Mouse (Mus musculus) liver, adult 2 months (tissue): ENCODE results near the gene Gm45521.
A peak's percentile ranks its signal among the peaks of the same experiment; 100 is the strongest.

ENCODE experiments used
- CTCF ChIP-seq: fragments of 200-500 bp; IDR thresholded peaks from 2 replicates; pipeline ENCODE4 v1.5.1; 2011; ENCODE audit warnings: low read depth, low read length, control low read depth
- POLR2A ChIP-seq: fragments of 200-500 bp; IDR thresholded peaks from 2 replicates; pipeline ENCODE4 v1.6.1; 2011; ENCODE audit warnings: low read length, control low read depth; ENCODE audit not compliant: insufficient read depth; ENCODE audit errors: extremely low read depth

DNA sequence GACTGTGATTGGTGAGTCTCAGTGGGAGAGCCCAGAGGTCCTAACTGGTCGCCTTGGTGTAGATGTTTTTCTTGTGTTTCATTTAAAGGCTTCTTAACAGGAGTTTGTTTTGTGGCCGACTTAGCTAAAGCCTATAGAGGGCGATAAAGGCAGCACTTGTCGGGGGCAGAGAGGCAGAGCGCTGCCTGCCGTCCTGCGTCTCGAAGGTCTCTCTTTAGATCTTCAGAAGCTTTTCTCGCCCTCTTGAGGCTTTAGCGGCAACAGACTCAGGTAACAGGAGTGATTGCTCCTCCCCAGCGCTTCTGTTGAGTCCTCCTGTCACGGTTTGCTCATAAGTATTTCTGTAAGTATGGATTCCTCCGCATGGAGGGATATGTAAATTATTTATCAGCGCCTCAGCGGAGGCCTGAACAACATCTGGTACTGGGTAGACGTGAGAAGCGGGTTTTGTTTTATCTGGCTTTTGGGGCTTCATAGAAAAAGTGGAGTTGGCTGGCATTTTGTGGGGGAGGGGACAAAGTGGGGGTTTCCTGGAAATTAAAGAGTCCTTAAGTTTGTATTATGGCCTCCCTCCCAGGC is 19.9 kb upstream of the Gm45521 start:
- TF ChIP-seq CTCF, result peak; percentile 32
- TF ChIP-seq POLR2A, result no peak
